Mouse (Mus musculus) testis, postnatal 10 days (tissue): Measurements from ENCODE around the gene Ryr1.
"Not testable (repeated sequence)": the region's sequence is repeated elsewhere in the genome, so short reads cannot be mapped to it uniquely, and the experiment has no call there.

Experiments
- DNase-seq: peaks from one replicate; pipeline ENCODE4 v3.0.0; 2021; ENCODE audit warnings: low spot score

Ryr1 gene

GRCm38 (mm10) chr7:29079419-29079950, 45.5 kb downstream of the Ryr1 start:
- DNase-seq, result no peak

GRCm38 (mm10) chr7:29076977-29077376, 48.0 kb downstream of the Ryr1 start:
- no peak for DNase-seq

- no peak for DNase-seq
Measured at GRCm38 (mm10) chr7:29075208-29075607, 49.8 kb downstream of the Ryr1 start.

GRCm38 (mm10) chr7:29072689-29073088, 52.3 kb downstream of the Ryr1 start:
- peak; percentile 63 for DNase-seq

- no peak for DNase-seq
Measured at GRCm38 (mm10) chr7:29071169-29071891, 53.6 kb downstream of the Ryr1 start.

- DNase-seq, result no peak
Measured at GRCm38 (mm10) chr7:29070364-29071168, 54.4 kb downstream of the Ryr1 start.

GRCm38 (mm10) chr7:29067758-29068157, 57.2 kb downstream of the Ryr1 start:
- peak; percentile 76 for DNase-seq

GRCm38 (mm10) chr7:29063476-29063875, 61.5 kb downstream of the Ryr1 start:
- DNase-seq, result not testable (repeated sequence)

- no peak for DNase-seq
Measured at GRCm38 (mm10) chr7:29061522-29062037, 63.4 kb downstream of the Ryr1 start.

- DNase-seq, result no peak
Measured at GRCm38 (mm10) chr7:29059445-29059844, 65.5 kb downstream of the Ryr1 start.

GRCm38 (mm10) chr7:29052821-29053220, 72.2 kb downstream of the Ryr1 start:
- DNase-seq, result peak; percentile 59

GRCm38 (mm10) chr7:29050797-29051196, 74.2 kb downstream of the Ryr1 start:
- no peak for DNase-seq

- DNase-seq, result no peak
Measured at GRCm38 (mm10) chr7:29048615-29049014, 76.4 kb downstream of the Ryr1 start.

GRCm38 (mm10) chr7:29048070-29048469, 76.9 kb downstream of the Ryr1 start:
- no peak for DNase-seq

- no peak for DNase-seq
Measured at GRCm38 (mm10) chr7:29046533-29046932, 78.4 kb downstream of the Ryr1 start.

GRCm38 (mm10) chr7:29044302-29044701, 80.7 kb downstream of the Ryr1 start:
- no peak for DNase-seq

GRCm38 (mm10) chr7:29043674-29044057, 81.3 kb downstream of the Ryr1 start:
- DNase-seq, result no peak

GRCm38 (mm10) chr7:29043016-29043673, 81.8 kb downstream of the Ryr1 start:
- no peak for DNase-seq

GRCm38 (mm10) chr7:29041194-29041593, 83.8 kb downstream of the Ryr1 start:
- DNase-seq, result no peak

- DNase-seq, result no peak
Measured at GRCm38 (mm10) chr7:29039985-29040661, 84.9 kb downstream of the Ryr1 start.

- peak; percentile 91 for DNase-seq
Measured at GRCm38 (mm10) chr7:29039604-29039984, 85.4 kb downstream of the Ryr1 start.

- DNase-seq, result no peak
Measured at GRCm38 (mm10) chr7:29037261-29037660, 87.7 kb downstream of the Ryr1 start.
